Mouse (Mus musculus) midbrain, embryonic 13.5 days (tissue): ENCODE data around the gene Poldip3. TPM values are rescaled to one million over a fixed set of nuclear protein-coding genes. Genes with fewer than 3 reads are reported as not detected.

ENCODE experiments used
- ATAC-seq: fragments of 200-750 bp; cut with Nextera tagmentation; 2 replicates; pipeline ENCODE4 v1.8.0; 2017; ENCODE audit warnings: mild to moderate bottlenecking, moderate TSS enrichment, moderate library complexity
- H3K27ac ChIP-seq: fragments of 300-500 bp; sonication (generic); 2 replicates; pipeline ENCODE4 v1.5.1; 2015; ENCODE audit warnings: inconsistent platforms, mild to moderate bottlenecking, moderate library complexity
- H3K27me3 ChIP-seq: fragments of 300-500 bp; sonication (generic); 2 replicates; pipeline ENCODE4 v1.6.1; 2015; ENCODE audit warnings: mild to moderate bottlenecking, inconsistent platforms
- H3K36me3 ChIP-seq: fragments of 300-500 bp; sonication (generic); 2 replicates; pipeline ENCODE4 v1.6.1; 2015; ENCODE audit warnings: mild to moderate bottlenecking, inconsistent platforms
- H3K4me1 ChIP-seq: fragments of 300-500 bp; sonication (generic); replicated peaks from 2 replicates; pipeline ENCODE4 v1.6.1; 2015; ENCODE audit warnings: inconsistent platforms
- H3K4me2 ChIP-seq: fragments of 300-500 bp; sonication (generic); replicated peaks from 2 replicates; pipeline ENCODE4 v1.6.1; 2015; ENCODE audit warnings: moderate library complexity, mild to moderate bottlenecking, inconsistent platforms
- H3K4me3 ChIP-seq: fragments of 300-500 bp; sonication (generic); replicated peaks from 2 replicates; pipeline ENCODE4 v1.5.1; 2015; ENCODE audit warnings: mild to moderate bottlenecking, inconsistent platforms
- H3K9ac ChIP-seq: fragments of 300-500 bp; sonication (generic); replicated peaks from 2 replicates; pipeline ENCODE4 v1.6.1; 2015; ENCODE audit warnings: mild to moderate bottlenecking, inconsistent platforms
- H3K9me3 ChIP-seq: fragments of 300-500 bp; sonication (generic); 2 replicates; pipeline ENCODE4 v1.6.1; 2016; ENCODE audit warnings: mild to moderate bottlenecking, inconsistent platforms
- WGBS: fragments of 180-500 bp; shearing (Covaris S2); methylation state at CpG from one replicate; pipeline ENCODE4 v1.1.7; 2015; 5-methylcytosine and 5-hydroxymethylcytosine counted together
- polyA plus RNA-seq: library from polyadenylated mRNA; unstranded; fragments of >200 nt; fragmentation: Nextera tagmentation; extraction: Ambion mirVana; gene quantifications from 2 replicates; pipeline ENCODE4 v1.2.1, GENCODE M21; 2015

The Poldip3 gene
- polyA plus RNA-seq, 1 experiment from 2014 or later = 166 TPM

GRCm38 (mm10) chr15:83169772-83170722 lies 20.9 kb upstream of the Poldip3 start:
- whole genome bisulfite sequencing = 91% methylated on average over 8 of the region's 8 CpGs
- H3K4me1 ChIP-seq = peaks cover 33% of the 10 kb centered on the region
- H3K9ac ChIP-seq = peak overlapping the region; percentile 39; the same call in 1 of the 2 replicates
- no peak overlapping the region for H3K4me3 ChIP-seq
- no peak for ATAC-seq
- no peak overlapping the region for H3K4me2 ChIP-seq
- peaks cover under 1% of the 10 kb centered on the region; the same call in 1 of the 2 replicates for H3K36me3 ChIP-seq
- H3K27me3 ChIP-seq = no peaks in the 10 kb centered on the region
- no peak overlapping the region for H3K27ac ChIP-seq
- no peaks in the 10 kb centered on the region for H3K9me3 ChIP-seq

DNA sequence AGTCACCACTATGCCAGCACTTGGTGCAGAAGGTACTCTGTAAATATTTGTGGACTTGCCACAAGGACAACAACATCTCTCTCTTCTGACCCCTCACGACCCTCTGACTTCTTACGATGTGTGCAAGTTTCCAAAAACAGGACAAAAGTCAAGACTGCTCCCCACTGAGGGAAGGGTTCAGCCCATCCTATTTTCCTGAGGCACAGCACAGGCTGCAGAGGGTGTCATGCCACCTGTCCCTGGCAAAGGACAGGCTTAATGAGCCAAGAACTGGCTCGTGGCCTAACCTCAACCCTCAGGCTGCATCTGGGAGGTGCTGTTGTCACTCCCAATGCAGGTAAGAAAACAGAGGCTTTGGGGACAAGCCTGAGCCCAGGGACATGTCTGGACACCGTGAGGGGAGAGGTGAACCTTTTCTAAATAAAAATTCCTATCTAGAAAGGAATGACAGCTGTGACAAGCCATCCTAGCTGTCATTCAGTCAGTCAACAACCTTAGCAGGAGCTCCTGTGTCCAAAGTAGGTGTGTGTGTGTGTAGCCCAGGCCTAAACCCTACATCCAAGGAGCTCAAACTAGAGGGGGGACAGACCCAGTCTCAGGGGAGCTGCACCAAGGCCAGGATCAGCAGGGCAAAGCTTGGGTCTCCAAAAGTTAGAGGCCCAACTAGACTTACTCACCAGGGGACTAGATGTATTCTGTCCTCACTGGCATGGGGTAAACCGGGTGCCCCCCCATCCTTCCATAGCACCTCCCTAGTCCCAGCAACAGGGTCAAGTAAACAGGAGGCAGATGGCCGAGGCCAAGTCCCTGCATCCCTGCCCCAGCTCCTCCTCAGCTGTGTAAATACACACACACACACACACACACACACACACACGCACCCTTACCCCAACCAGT lies 19.9 kb upstream of the Poldip3 start:
- Histone ChIP-seq H3K9me3 (no peaks in the 10 kb centered on the region), H3K27me3 (no peaks in the 10 kb centered on the region), H3K9ac (0 out of 2 replicates have a peak overlapping the region, but pooled peaks have one; percentile 26), H3K4me1 (peaks cover 33% of the 10 kb centered on the region), H3K36me3 (peaks cover 5% of the 10 kb centered on the region; the same call in 1 of the 2 replicates), H3K4me3 (no peak overlapping the region), H3K4me2 (no peak overlapping the region), H3K27ac (no peak overlapping the region)
- 75% methylated on average over 7 of the region's 7 CpGs for WGBS
- ATAC-seq = no peak

GRCm38 (mm10) chr15:83168311-83168710 lies 19.1 kb upstream of the Poldip3 start:
- Histone ChIP-seq H3K27me3 (no peaks in the 10 kb centered on the region), H3K4me1 (peaks cover 32% of the 10 kb centered on the region), H3K4me2 (no peak overlapping the region), H3K4me3 (no peak overlapping the region), H3K36me3 (peaks cover 7% of the 10 kb centered on the region; the same call in 1 of the 2 replicates), H3K27ac (no peak overlapping the region), H3K9me3 (no peaks in the 10 kb centered on the region), H3K9ac (no peak overlapping the region)
- ATAC-seq = no peak
- WGBS = 94% methylated on average over 3 of the region's 3 CpGs

- 96% methylated on average over 8 of the region's 8 CpGs for WGBS
- ATAC-seq = no peak
- Histone ChIP-seq H3K4me3 (no peak overlapping the region), H3K4me2 (no peak overlapping the region), H3K36me3 (peaks cover 11% of the 10 kb centered on the region), H3K4me1 (peaks cover 25% of the 10 kb centered on the region), H3K9me3 (no peaks in the 10 kb centered on the region), H3K9ac (no peak overlapping the region), H3K27me3 (no peaks in the 10 kb centered on the region), H3K27ac (no peak overlapping the region)
Observed at GRCm38 (mm10) chr15:83167550-83168065, 18.4 kb upstream of the Poldip3 start.

DNA sequence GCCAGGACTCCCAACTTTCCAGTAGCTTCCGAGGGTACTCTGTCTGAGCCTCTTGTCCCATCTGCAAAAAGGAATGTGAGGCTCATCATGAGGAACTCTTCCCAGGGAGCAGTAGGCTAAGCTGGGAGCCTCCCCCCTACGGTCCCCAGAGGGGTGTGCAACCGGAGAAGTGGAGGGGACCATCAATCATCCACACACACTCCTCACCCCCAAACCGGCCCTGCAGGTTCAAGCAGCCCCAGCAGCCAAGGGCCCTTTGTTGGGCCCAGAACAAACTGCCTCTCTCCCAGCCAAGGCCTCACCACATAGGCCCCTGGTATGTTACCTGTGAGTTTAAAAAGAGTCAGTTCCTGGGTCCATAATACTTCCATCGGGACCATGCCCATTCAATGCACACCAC lies 17.9 kb upstream of the Poldip3 start:
- H3K36me3 ChIP-seq = peaks cover 14% of the 10 kb centered on the region
- no peak overlapping the region for H3K27ac ChIP-seq

DNA sequence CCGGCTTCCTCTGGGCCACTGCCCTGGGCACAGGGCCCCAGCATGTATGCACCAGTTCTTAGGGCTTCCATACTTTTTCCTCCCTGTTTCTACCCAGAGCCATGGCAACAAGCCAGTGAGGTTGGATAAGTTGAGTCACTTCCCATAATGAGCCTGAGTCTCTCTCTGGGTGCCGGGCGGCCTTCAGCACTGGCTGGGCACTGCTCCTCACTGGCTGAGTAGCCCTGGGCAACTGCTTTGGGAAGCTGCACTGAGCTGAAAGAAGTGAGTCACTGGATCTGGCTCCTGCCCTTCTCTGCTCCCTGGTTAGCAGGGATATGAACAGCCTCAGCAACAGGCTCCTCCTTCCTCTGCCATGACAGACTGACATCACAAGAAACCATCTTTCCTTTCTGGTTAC lies 17.5 kb upstream of the Poldip3 start:
- no peak for ATAC-seq
- WGBS = 95% methylated on average over 3 of the region's 3 CpGs
- H3K36me3 ChIP-seq = peaks cover 19% of the 10 kb centered on the region
- peaks cover 23% of the 10 kb centered on the region for H3K4me1 ChIP-seq
- H3K9ac ChIP-seq = no peak overlapping the region
- no peak overlapping the region for H3K4me2 ChIP-seq
- no peaks in the 10 kb centered on the region for H3K27me3 ChIP-seq
- H3K27ac ChIP-seq = no peak overlapping the region
- H3K4me3 ChIP-seq = no peak overlapping the region
- no peaks in the 10 kb centered on the region for H3K9me3 ChIP-seq

More for the DNA sequence above, 17.9 kb upstream of the Poldip3 start:
- no peak for ATAC-seq
- H3K4me1 ChIP-seq = peaks cover 23% of the 10 kb centered on the region
- no peak overlapping the region for H3K4me3 ChIP-seq
- no peak overlapping the region for H3K4me2 ChIP-seq
- H3K27me3 ChIP-seq = no peaks in the 10 kb centered on the region
- WGBS = 82% methylated on average over 5 of the region's 5 CpGs
- no peak overlapping the region for H3K9ac ChIP-seq
- no peaks in the 10 kb centered on the region for H3K9me3 ChIP-seq

GRCm38 (mm10) chr15:83165526-83166315 lies 16.5 kb upstream of the Poldip3 start:
- Histone ChIP-seq H3K27me3 (no peaks in the 10 kb centered on the region), H3K36me3 (peaks cover 22% of the 10 kb centered on the region), H3K4me3 (no peak overlapping the region), H3K27ac (no peak overlapping the region), H3K4me1 (peaks cover 14% of the 10 kb centered on the region), H3K9ac (no peak overlapping the region), H3K4me2 (no peak overlapping the region), H3K9me3 (no peaks in the 10 kb centered on the region)
- no peak for ATAC-seq
- 95% methylated on average over 13 of the region's 13 CpGs for WGBS

GRCm38 (mm10) chr15:83164971-83165471 lies 15.8 kb upstream of the Poldip3 start:
- ATAC-seq = no peak
- Histone ChIP-seq H3K9ac (no peak overlapping the region), H3K27me3 (no peaks in the 10 kb centered on the region), H3K27ac (no peak overlapping the region), H3K4me1 (peaks cover 7% of the 10 kb centered on the region), H3K36me3 (peaks cover 26% of the 10 kb centered on the region), H3K4me3 (no peak overlapping the region), H3K9me3 (no peaks in the 10 kb centered on the region), H3K4me2 (no peak overlapping the region)
- 70% methylated on average over 5 of the region's 5 CpGs for WGBS

GRCm38 (mm10) chr15:83162818-83163485 lies 13.8 kb upstream of the Poldip3 start:
- H3K4me1 ChIP-seq = no peaks in the 10 kb centered on the region; the same call in 1 of the 2 replicates
- H3K27ac ChIP-seq = no peak overlapping the region
- no peak overlapping the region for H3K4me2 ChIP-seq
- no peaks in the 10 kb centered on the region for H3K9me3 ChIP-seq
- peaks cover 47% of the 10 kb centered on the region for H3K36me3 ChIP-seq
- H3K4me3 ChIP-seq = no peak overlapping the region
- H3K9ac ChIP-seq = no peak overlapping the region
- no peaks in the 10 kb centered on the region for H3K27me3 ChIP-seq
- WGBS = 90% methylated on average over 11 of the region's 11 CpGs
- no peak for ATAC-seq

GRCm38 (mm10) chr15:83162001-83162400 lies 12.8 kb upstream of the Poldip3 start:
- no peak overlapping the region for H3K9ac ChIP-seq
- peaks cover 56% of the 10 kb centered on the region for H3K36me3 ChIP-seq
- 91% methylated on average over 4 of the region's 4 CpGs for WGBS
- H3K4me3 ChIP-seq = no peak overlapping the region
- H3K27ac ChIP-seq = no peak overlapping the region
- no peak for ATAC-seq
- H3K4me2 ChIP-seq = no peak overlapping the region
- H3K9me3 ChIP-seq = no peaks in the 10 kb centered on the region; the same call in 1 of the 2 replicates
- H3K4me1 ChIP-seq = no peaks in the 10 kb centered on the region; the same call in 1 of the 2 replicates
- no peaks in the 10 kb centered on the region for H3K27me3 ChIP-seq
